8 mouse cellular contexts compared by ENCODE assay signal in genomic region chr4:135439904-135440522, GRCm38 (mm10). TPM values are rescaled to one million over a fixed set of nuclear protein-coding genes. Genes with fewer than 3 reads are reported as not detected.
DNase-seq lines count a peak whose midpoint lies in the region; ATAC-seq and TF ChIP-seq lines count a peak whose summit lies in the region.

No protein-coding gene starts in this region.

- 25% methylated on average over 9 of the region's 9 CpGs for WGBS in heart, embryonic 15.5 days
- 34% methylated on average over 9 of the region's 9 CpGs for WGBS in lung, embryonic 16.5 days
- WGBS in stomach, embryonic 15.5 days = 44% methylated on average over 9 of the region's 9 CpGs

- no peak for DNase-seq in layer of hippocampus, adult 2 months (ENCODE audit: low spot score in 2 of 2)
- DNase-seq in layer of hippocampus, adult 9-10 months (ENCODE audit: low spot score) = no peak
- DNase-seq in T-cell, adult 2 months (ENCODE audit: low spot score) = peak; percentile 54
- no peak for DNase-seq in urinary bladder, adult 18-20 months (ENCODE audit: low spot score in 2 of 2)
- no peak for DNase-seq in right cerebral cortex, postnatal 36 days (ENCODE audit: low spot score in 2 of 2)

- H3K4me2 ChIP-seq in heart, embryonic 15.5 days = no peak overlapping the region
- no peak overlapping the region for H3K4me2 ChIP-seq in lung, embryonic 16.5 days (ENCODE audit: low read depth, low read length)
- H3K4me2 ChIP-seq in stomach, embryonic 15.5 days = no peak overlapping the region

- TF ChIP-seq CTCF in layer of hippocampus, adult 2 months (conservative IDR thresholded peaks at IDR 0.05) = peak; percentile 49

- no peaks in the 10 kb centered on the region for H3K9me3 ChIP-seq in heart, embryonic 15.5 days (replicated peaks)
- no peaks in the 10 kb centered on the region for H3K9me3 ChIP-seq in lung, embryonic 16.5 days (ENCODE audit: control insufficient read depth, low read length)
- H3K9me3 ChIP-seq in stomach, embryonic 15.5 days = no peaks in the 10 kb centered on the region

- H3K4me1 ChIP-seq in heart, embryonic 15.5 days (replicated peaks) = peaks cover 7% of the 10 kb centered on the region
- H3K4me1 ChIP-seq in lung, embryonic 16.5 days (replicated peaks; ENCODE audit: control insufficient read depth, insufficient read depth, low read length) = peaks cover 4% of the 10 kb centered on the region; the same call in 1 of the 2 replicates
- H3K4me1 ChIP-seq in stomach, embryonic 15.5 days = 0 out of 2 replicates have a peak, but pooled peaks cover 2% of the 10 kb centered on the region

- no peaks in the 10 kb centered on the region for H3K27me3 ChIP-seq in heart, embryonic 15.5 days
- no peaks in the 10 kb centered on the region for H3K27me3 ChIP-seq in lung, embryonic 16.5 days (ENCODE audit: control insufficient read depth, insufficient read depth, low read depth, low read length)
- H3K27me3 ChIP-seq in stomach, embryonic 15.5 days (replicated peaks) = no peaks in the 10 kb centered on the region

- H3K9ac ChIP-seq in heart, embryonic 15.5 days = no peak overlapping the region
- no peak overlapping the region for H3K9ac ChIP-seq in lung, embryonic 16.5 days (ENCODE audit: low read length)
- H3K9ac ChIP-seq in stomach, embryonic 15.5 days = no peak overlapping the region

- H3K27ac ChIP-seq in layer of hippocampus, adult 2 months = no peak overlapping the region
- 0 out of 2 replicates have a peak overlapping the region, but pooled peaks have one; percentile 29 for H3K27ac ChIP-seq in heart, embryonic 15.5 days
- H3K27ac ChIP-seq in lung, embryonic 16.5 days (ENCODE audit: low read length) = peak overlapping the region; percentile 66
- peak overlapping the region; percentile 75; the same call in 1 of the 2 replicates for H3K27ac ChIP-seq in stomach, embryonic 15.5 days

- no peaks in the 10 kb centered on the region for H3K36me3 ChIP-seq in heart, embryonic 15.5 days
- H3K36me3 ChIP-seq in lung, embryonic 16.5 days (ENCODE audit: control insufficient read depth, insufficient read depth, low read length) = no peaks in the 10 kb centered on the region
- H3K36me3 ChIP-seq in stomach, embryonic 15.5 days = no peaks in the 10 kb centered on the region

- no peak for ATAC-seq in heart, embryonic 15.5 days (replicated peaks; ENCODE audit: insufficient number of reproducible peaks, insufficient read depth, low FRiP score, low read depth)
- peak; percentile 26; the same call in 1 of the 2 replicates for ATAC-seq in lung, embryonic 16.5 days (ENCODE audit: low read depth)
- no peak; the same call in 1 of the 2 replicates for ATAC-seq in stomach, embryonic 15.5 days (ENCODE audit: insufficient read depth, low FRiP score, low read depth)

- no peak overlapping the region for H3K4me3 ChIP-seq in layer of hippocampus, adult 2 months
- no peak overlapping the region for H3K4me3 ChIP-seq in heart, embryonic 15.5 days
- no peak overlapping the region for H3K4me3 ChIP-seq in lung, embryonic 16.5 days (ENCODE audit: low read length)
- no peak overlapping the region for H3K4me3 ChIP-seq in stomach, embryonic 15.5 days (replicated peaks)

RNA-seq across cellular contexts. Expression of gene Rcan3, which starts 6.4 kb away (rescaled TPM):
- total RNA-seq in layer of hippocampus, adult 2 months (2021) = 10 to 100 TPM; 20.3 to 23.4 TPM
- polyA plus RNA-seq in heart, embryonic 15.5 days (2015; fragmentation: Nextera tagmentation; extraction: Ambion mirVana) = 8.6 and 10.3 TPM in 2 replicates
- polyA plus RNA-seq in lung, embryonic 16.5 days (2015; fragmentation: Nextera tagmentation; extraction: Ambion mirVana) = 10.7 and 11.8 TPM in 2 replicates
- 18.8 and 21.3 TPM in 2 replicates for polyA plus RNA-seq in stomach, embryonic 15.5 days (2015; fragmentation: Nextera tagmentation; extraction: Ambion mirVana)

RNA-seq across cellular contexts. Expression of gene Ncmap, which starts 42.0 kb away (rescaled TPM):
- under 1 TPM; 0.39 to 0.92 TPM for total RNA-seq in layer of hippocampus, adult 2 months (2021)
- 0.55 and 3.0 TPM in 2 replicates for polyA plus RNA-seq in heart, embryonic 15.5 days (2015; fragmentation: Nextera tagmentation; extraction: Ambion mirVana)
- polyA plus RNA-seq in lung, embryonic 16.5 days (2015; fragmentation: Nextera tagmentation; extraction: Ambion mirVana) = 7.4 and 8.5 TPM in 2 replicates
- polyA plus RNA-seq in stomach, embryonic 15.5 days (2015; fragmentation: Nextera tagmentation; extraction: Ambion mirVana) = 19.0 and 21.9 TPM in 2 replicates

RNA-seq across cellular contexts. Expression of gene Stpg1, which starts 54.6 kb away (rescaled TPM):
- total RNA-seq in layer of hippocampus, adult 2 months (2021) = 1 to 10 TPM; 1.4 to 2.2 TPM
- 0.34 and 0.43 TPM in 2 replicates for polyA plus RNA-seq in heart, embryonic 15.5 days (2015; fragmentation: Nextera tagmentation; extraction: Ambion mirVana)
- polyA plus RNA-seq in lung, embryonic 16.5 days (2015; fragmentation: Nextera tagmentation; extraction: Ambion mirVana) = 0.77 and 1.4 TPM in 2 replicates
- polyA plus RNA-seq in stomach, embryonic 15.5 days (2015; fragmentation: Nextera tagmentation; extraction: Ambion mirVana) = 0.23 and 0.27 TPM in 2 replicates

RNA-seq across cellular contexts. Expression of gene Nipal3, which starts 54.8 kb away (rescaled TPM):
- total RNA-seq in layer of hippocampus, adult 2 months (2021) = 10 to 100 TPM; 81.8 to 85.3 TPM
- 4.1 and 5.2 TPM in 2 replicates for polyA plus RNA-seq in heart, embryonic 15.5 days (2015; fragmentation: Nextera tagmentation; extraction: Ambion mirVana)
- polyA plus RNA-seq in lung, embryonic 16.5 days (2015; fragmentation: Nextera tagmentation; extraction: Ambion mirVana) = 4.8 and 6.0 TPM in 2 replicates
- 4.5 and 4.7 TPM in 2 replicates for polyA plus RNA-seq in stomach, embryonic 15.5 days (2015; fragmentation: Nextera tagmentation; extraction: Ambion mirVana)
